Mouse (Mus musculus) left cerebral cortex, adult 18-20 months (tissue): Measurements from ENCODE around the gene Gucd1. TPM values are rescaled to one million over a fixed set of nuclear protein-coding genes. Genes with fewer than 3 reads are reported as not detected.

Source experiments
- DNase-seq, 2 experiments: peaks; one replicate each; pipeline ENCODE4 v3.0.0; 2021 to 2022; ENCODE audit warnings: low spot score in 2 of 2, mixed read lengths in 1 of 2
- total RNA-seq, 2 experiments: library from RNA; stranded (reverse); gene quantifications; 2 replicates each; pipeline ENCODE4 v1.2.3; 2021

Gucd1 gene
- total RNA-seq, 2 experiments from 2014 or later = 15.3 to 15.9 TPM

DNA sequence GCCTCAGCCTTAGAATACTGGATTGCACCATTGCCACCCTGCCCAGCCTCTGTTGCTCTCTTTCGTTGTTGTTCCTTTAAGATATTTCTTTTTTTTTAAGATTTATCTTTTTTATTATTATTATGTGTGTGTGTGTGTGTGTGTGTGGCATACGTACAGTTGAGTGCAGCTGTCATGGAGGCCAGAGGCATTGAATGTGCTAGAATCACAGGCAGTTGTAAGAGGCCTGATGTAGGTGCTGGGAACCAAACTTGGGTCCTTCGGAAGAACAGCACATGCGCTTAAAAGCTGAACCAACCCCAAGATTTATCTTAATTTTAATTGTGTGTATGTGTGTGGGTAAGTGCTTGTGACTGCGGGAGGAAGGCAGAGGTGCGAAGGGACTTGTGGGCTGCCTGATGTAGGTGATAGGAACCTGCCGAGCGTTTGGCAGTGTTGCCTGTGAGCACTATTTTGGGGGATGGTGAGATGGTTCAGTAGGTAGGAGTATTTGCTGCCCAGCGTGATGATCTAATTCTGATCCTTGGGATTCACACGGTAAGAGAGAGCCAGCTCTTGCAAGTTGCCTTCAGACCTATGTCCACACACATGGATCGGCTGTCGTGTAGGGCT, 216.5 kb downstream of the Gucd1 start:
- no peak for DNase-seq

Other genes with a start within 250 kb of the Gucd1 start
- 10 to 100 TPM; 17.3 to 35.0 TPM for gene Adora2a, start 201.1 kb downstream of the Gucd1 start, total RNA-seq
- gene Upb1, start 116.9 kb downstream of the Gucd1 start, total RNA-seq = under 1 TPM; 0.37 to 0.63 TPM
- 10 to 100 TPM; 66.6 TPM for gene Snrpd3, start 421 bp downstream of the Gucd1 start, total RNA-seq
- 10 to 100 TPM; 10.2 to 10.5 TPM for gene Lrrc75b, start 42.4 kb upstream of the Gucd1 start, total RNA-seq
- 1 to 10 TPM; 3.6 to 4.1 TPM for gene Ggt1, start 43.6 kb upstream of the Gucd1 start, total RNA-seq
- 1 to 10 TPM; 2.2 to 2.9 TPM for gene Ggt5, start 71.4 kb upstream of the Gucd1 start, total RNA-seq
- 1 to 10 TPM; 8.8 to 9.0 TPM for gene Susd2, start 126.0 kb upstream of the Gucd1 start, total RNA-seq
- gene Cabin1, start 246.4 kb upstream of the Gucd1 start, total RNA-seq = 10 to 100 TPM; 62.9 to 63.0 TPM